ENCODE assay signal across 8 mouse cellular contexts in the genomic region with DNA sequence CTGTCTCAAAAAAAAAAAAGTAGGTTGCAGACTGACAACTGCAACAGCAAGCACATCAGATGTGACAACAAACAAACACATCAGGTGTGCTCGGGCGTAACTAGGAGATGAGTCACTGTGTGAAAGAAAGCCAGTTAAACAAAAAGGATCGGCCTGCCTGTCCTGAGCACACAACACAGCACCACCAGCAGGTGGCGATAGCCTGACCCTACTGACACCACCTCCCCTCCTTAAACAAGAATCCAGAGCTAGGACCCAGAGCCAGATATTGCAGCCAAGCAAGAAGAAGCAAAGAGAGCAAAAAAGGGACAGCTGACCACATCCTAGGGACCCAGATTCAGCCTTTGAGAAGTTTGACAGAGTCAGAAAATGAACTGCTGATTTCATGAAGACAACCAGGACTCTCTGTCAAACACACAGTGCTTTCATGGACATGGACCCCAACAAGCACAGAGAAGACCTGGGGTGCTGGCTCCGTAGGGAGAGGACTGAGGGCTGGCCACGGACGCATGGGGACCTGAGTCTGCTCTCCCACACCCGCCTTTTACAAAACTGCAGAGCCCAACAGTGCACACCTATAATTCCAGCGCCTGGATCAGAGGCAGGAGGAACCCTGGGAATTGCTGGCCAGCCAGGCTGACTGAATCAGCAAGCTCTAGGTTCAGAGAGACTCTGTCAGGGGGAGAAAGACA. TPM values are rescaled to one million over a fixed set of nuclear protein-coding genes. Genes with fewer than 3 reads are reported as not detected.
DNase-seq lines count a peak whose midpoint lies in the region; ATAC-seq and TF ChIP-seq lines count a peak whose summit lies in the region.

No protein-coding gene starts in this region.

- H3K9me3 ChIP-seq in hindbrain, embryonic 14.5 days (ENCODE audit: control insufficient read depth, low read length) = no peaks in the 10 kb centered on the region
- no peaks in the 10 kb centered on the region for H3K9me3 ChIP-seq in hindbrain, embryonic 16.5 days (ENCODE audit: control insufficient read depth, low read length)
- no peaks in the 10 kb centered on the region for H3K9me3 ChIP-seq in stomach, postnatal 0 days (ENCODE audit: control insufficient read depth, low read length)

- no peak overlapping the region for H3K27ac ChIP-seq in hindbrain, embryonic 14.5 days
- H3K27ac ChIP-seq in hindbrain, embryonic 16.5 days (ENCODE audit: low read depth, low read length) = no peak overlapping the region
- H3K27ac ChIP-seq in stomach, postnatal 0 days (replicated peaks) = no peak overlapping the region

- 54% methylated on average over 9 of the region's 9 CpGs for WGBS in hindbrain, embryonic 14.5 days
- 43% methylated on average over 9 of the region's 9 CpGs for WGBS in hindbrain, embryonic 16.5 days
- 41% methylated on average over 9 of the region's 9 CpGs for whole genome bisulfite sequencing in stomach, postnatal 0 days

- no peak for ATAC-seq in hindbrain, embryonic 14.5 days (ENCODE audit: low FRiP score)
- ATAC-seq in hindbrain, embryonic 16.5 days = no peak
- ATAC-seq in megakaryocyte, adult 5-6 weeks (ENCODE audit: poor library complexity, severe bottlenecking) = peak; percentile 62
- peak; percentile 80 for ATAC-seq in stomach, postnatal 0 days (ENCODE audit: low FRiP score, low TSS enrichment)

- peaks cover 4% of the 10 kb centered on the region for H3K36me3 ChIP-seq in hindbrain, embryonic 14.5 days (replicated peaks; ENCODE audit: control insufficient read depth, insufficient read depth)
- H3K36me3 ChIP-seq in hindbrain, embryonic 16.5 days (ENCODE audit: control insufficient read depth, insufficient read depth, low read length) = no peaks in the 10 kb centered on the region
- no peaks in the 10 kb centered on the region for H3K36me3 ChIP-seq in stomach, postnatal 0 days (ENCODE audit: control insufficient read depth, insufficient read depth, low read length)

- TF ChIP-seq EP300 in stomach, postnatal 0 days (optimal IDR thresholded peaks at IDR 0.05) = no peak

- DNase-seq in hindbrain, embryonic 14.5 days (ENCODE audit: low spot score) = peak; percentile 49
- DNase-seq in MEL-GATA-1-ER (ENCODE audit: extremely low read depth, low read depth) = peak; percentile 31
- DNase-seq in cerebellum, adult 18-20 months = peak; percentile 79
- DNase-seq in gastrocnemius, postnatal 36 days = peak; percentile 33 to 43
- DNase-seq in kidney, postnatal 14 days = peak; percentile 73
- peak; percentile 66 for DNase-seq in stomach, postnatal 0 days (ENCODE audit: low spot score)

- peaks cover 25% of the 10 kb centered on the region; the same call in 1 of the 2 replicates for H3K4me1 ChIP-seq in hindbrain, embryonic 14.5 days (replicated peaks; ENCODE audit: control insufficient read depth, insufficient read depth, low read length)
- peaks cover 26% of the 10 kb centered on the region for H3K4me1 ChIP-seq in hindbrain, embryonic 16.5 days (ENCODE audit: control insufficient read depth, insufficient read depth, low read depth, low read length)
- no peaks in the 10 kb centered on the region for H3K4me1 ChIP-seq in stomach, postnatal 0 days (replicated peaks; ENCODE audit: control insufficient read depth, insufficient read depth)

- no peak overlapping the region for H3K4me3 ChIP-seq in hindbrain, embryonic 14.5 days (replicated peaks; ENCODE audit: low read length)
- H3K4me3 ChIP-seq in hindbrain, embryonic 16.5 days (ENCODE audit: low read length) = no peak overlapping the region
- H3K4me3 ChIP-seq in stomach, postnatal 0 days (ENCODE audit: low read depth, low read length) = no peak overlapping the region

- H3K4me2 ChIP-seq in hindbrain, embryonic 14.5 days (replicated peaks) = no peak overlapping the region
- no peak overlapping the region for H3K4me2 ChIP-seq in hindbrain, embryonic 16.5 days (ENCODE audit: low read length)
- H3K4me2 ChIP-seq in stomach, postnatal 0 days (replicated peaks; ENCODE audit: low read depth) = no peak overlapping the region

- intact Hi-C loops in gastrocnemius, postnatal 36 days (cut with DNase I) = no loop called here

- H3K9ac ChIP-seq in hindbrain, embryonic 14.5 days = no peak overlapping the region
- H3K9ac ChIP-seq in hindbrain, embryonic 16.5 days (ENCODE audit: low read depth, low read length) = no peak overlapping the region
- no peak overlapping the region for H3K9ac ChIP-seq in stomach, postnatal 0 days (ENCODE audit: low read length)

- no peaks in the 10 kb centered on the region for H3K27me3 ChIP-seq in hindbrain, embryonic 14.5 days (ENCODE audit: control insufficient read depth, insufficient read depth, low read length)
- no peaks in the 10 kb centered on the region for H3K27me3 ChIP-seq in hindbrain, embryonic 16.5 days (replicated peaks; ENCODE audit: control insufficient read depth, insufficient read depth, low read length)
- H3K27me3 ChIP-seq in stomach, postnatal 0 days (ENCODE audit: control insufficient read depth, insufficient read depth, low read length) = no peaks in the 10 kb centered on the region

- TF ChIP-seq CTCF in stomach, postnatal 0 days (IDR thresholded peaks at IDR 0.05; ENCODE audit: low read depth) = peak; percentile 91

RNA-seq across cellular contexts. Expression of a gene that starts 28.1 kb away (rescaled TPM):
- 27.4 and 29.5 TPM in 2 replicates for polyA plus RNA-seq in hindbrain, embryonic 14.5 days (2014; fragmentation: Nextera tagmentation; extraction: Ambion mirVana)
- 12.8 and 23.0 TPM in 2 replicates for polyA plus RNA-seq in hindbrain, embryonic 16.5 days (2015; fragmentation: Nextera tagmentation; extraction: Ambion mirVana)
- total RNA-seq in gastrocnemius, postnatal 36 days (2021) = 10 to 100 TPM; 57.9 to 61.5 TPM
- 0.71 and 1.3 TPM in 2 replicates for total RNA-seq in megakaryocyte, adult 5-6 weeks (2015)
- total RNA-seq in megakaryocyte, adult 5-6 weeks (2017) = 0.70 and 2.5 TPM in 2 replicates
- 4.5 and 5.1 TPM in 2 replicates for polyA plus RNA-seq in stomach, postnatal 0 days (2015; fragmentation: Nextera tagmentation; extraction: Ambion mirVana)

RNA-seq across cellular contexts. Expression of a gene that starts 48.9 kb away (rescaled TPM):
- 22.6 and 28.8 TPM in 2 replicates for polyA plus RNA-seq in hindbrain, embryonic 14.5 days (2014; fragmentation: Nextera tagmentation; extraction: Ambion mirVana)
- polyA plus RNA-seq in hindbrain, embryonic 16.5 days (2015; fragmentation: Nextera tagmentation; extraction: Ambion mirVana) = 45.6 and 45.7 TPM in 2 replicates
- 1 to 10 TPM; 2.3 to 2.8 TPM for total RNA-seq in gastrocnemius, postnatal 36 days (2021)
- total RNA-seq in megakaryocyte, adult 5-6 weeks (2015) = 4.8 and 5.0 TPM in 2 replicates
- total RNA-seq in megakaryocyte, adult 5-6 weeks (2017) = 11.9 and 13.3 TPM in 2 replicates
- polyA plus RNA-seq in stomach, postnatal 0 days (2015; fragmentation: Nextera tagmentation; extraction: Ambion mirVana) = 65.4 and 66.3 TPM in 2 replicates

RNA-seq across cellular contexts. Expression of a gene that starts 54.1 kb away (rescaled TPM):
- polyA plus RNA-seq in hindbrain, embryonic 14.5 days (2014; fragmentation: Nextera tagmentation; extraction: Ambion mirVana) = 14.5 and 17.5 TPM in 2 replicates
- polyA plus RNA-seq in hindbrain, embryonic 16.5 days (2015; fragmentation: Nextera tagmentation; extraction: Ambion mirVana) = 22.9 and 23.2 TPM in 2 replicates
- total RNA-seq in gastrocnemius, postnatal 36 days (2021) = 1 to 10 TPM; 1.0 to 1.7 TPM
- total RNA-seq in megakaryocyte, adult 5-6 weeks (2015) = 2.3 and 3.5 TPM in 2 replicates
- total RNA-seq in megakaryocyte, adult 5-6 weeks (2017) = 4.2 and 8.2 TPM in 2 replicates
- polyA plus RNA-seq in stomach, postnatal 0 days (2015; fragmentation: Nextera tagmentation; extraction: Ambion mirVana) = 30.9 and 32.5 TPM in 2 replicates

RNA-seq across cellular contexts. Expression of a gene that starts 55.7 kb away (rescaled TPM):
- 21.5 and 27.5 TPM in 2 replicates for polyA plus RNA-seq in hindbrain, embryonic 14.5 days (2014; fragmentation: Nextera tagmentation; extraction: Ambion mirVana)
- polyA plus RNA-seq in hindbrain, embryonic 16.5 days (2015; fragmentation: Nextera tagmentation; extraction: Ambion mirVana) = 20.6 and 25.5 TPM in 2 replicates
- 1 to 10 TPM; 5.4 to 6.5 TPM for total RNA-seq in gastrocnemius, postnatal 36 days (2021)
- total RNA-seq in megakaryocyte, adult 5-6 weeks (2015) = 9.1 and 10.4 TPM in 2 replicates
- 3.5 and 3.7 TPM in 2 replicates for total RNA-seq in megakaryocyte, adult 5-6 weeks (2017)
- 12.5 and 13.7 TPM in 2 replicates for polyA plus RNA-seq in stomach, postnatal 0 days (2015; fragmentation: Nextera tagmentation; extraction: Ambion mirVana)

Comparison
In these comparisons a context has a peak if more than half of its experiments do, and no peak if none do; other contexts are left out.
1. ATAC-seq: peak in megakaryocyte, adult 5-6 weeks (single experiment) and stomach, postnatal 0 days (single experiment); none in hindbrain, embryonic 14.5 days (single experiment) and hindbrain, embryonic 16.5 days (single experiment).
2. Peak in every context shown above with its lines, with median percentiles within 50 percentile points of each other: DNase-seq.